Mouse (Mus musculus): ENCODE measurements around the gene Tmem51. TPM values are rescaled to one million over a fixed set of nuclear protein-coding genes. Genes with fewer than 3 reads are reported as not detected.

Gene Tmem51
- polyA plus RNA-seq, 1 experiment, result 9.6 TPM

GRCm38 (mm10) chr4:142037897-142038296, 46.2 kb downstream of the Tmem51 start:
- DNase-seq, result no peak
- WGBS, result 85% methylated on average over 4 of the region's 4 CpGs
- H3K27me3 ChIP-seq (ENCODE audit: control insufficient read depth, insufficient read depth, low read length), result no peaks in the 10 kb centered on the region
- no peak overlapping the region for H3K4me3 ChIP-seq (ENCODE audit: control insufficient read depth, insufficient read depth, low read length)
- no peaks in the 10 kb centered on the region for H3K4me1 ChIP-seq (replicated peaks; ENCODE audit: control insufficient read depth, insufficient read depth, low read length)
- TF ChIP-seq POLR2A (IDR thresholded peaks at IDR 0.05; ENCODE audit: control insufficient read depth, extremely low read depth, insufficient read depth, low read length, poor library complexity) (no peak), CTCF (IDR thresholded peaks at IDR 0.05; ENCODE audit: borderline replicate concordance, control insufficient read depth, extremely low read depth, insufficient read depth, low read length, poor library complexity) (no peak)
- H3K36me3 ChIP-seq (ENCODE audit: control insufficient read depth, insufficient read depth, low read length), result no peaks in the 10 kb centered on the region
- H3K27ac ChIP-seq (ENCODE audit: control insufficient read depth, insufficient read depth, low read length), result no peak overlapping the region

- Histone ChIP-seq H3K36me3 (ENCODE audit: control insufficient read depth, insufficient read depth, low read length) (no peaks in the 10 kb centered on the region), H3K27ac (ENCODE audit: control insufficient read depth, insufficient read depth, low read length) (no peak overlapping the region), H3K27me3 (ENCODE audit: control insufficient read depth, insufficient read depth, low read length) (no peaks in the 10 kb centered on the region), H3K4me1 (replicated peaks; ENCODE audit: control insufficient read depth, insufficient read depth, low read length) (no peaks in the 10 kb centered on the region), H3K4me3 (ENCODE audit: control insufficient read depth, insufficient read depth, low read length) (no peak overlapping the region)
- 25% methylated on average over 13 of the region's 13 CpGs for WGBS
- TF ChIP-seq POLR2A (IDR thresholded peaks at IDR 0.05; ENCODE audit: control insufficient read depth, extremely low read depth, insufficient read depth, low read length, poor library complexity) (no peak), CTCF (IDR thresholded peaks at IDR 0.05; ENCODE audit: borderline replicate concordance, control insufficient read depth, extremely low read depth, insufficient read depth, low read length, poor library complexity) (no peak)
- no peak for DNase-seq
Measured at GRCm38 (mm10) chr4:142028533-142028932, 55.6 kb downstream of the Tmem51 start.

GRCm38 (mm10) chr4:142026965-142027364, 57.1 kb downstream of the Tmem51 start:
- no peaks in the 10 kb centered on the region for H3K36me3 ChIP-seq (ENCODE audit: control insufficient read depth, insufficient read depth, low read length)
- TF ChIP-seq CTCF (IDR thresholded peaks at IDR 0.05; ENCODE audit: borderline replicate concordance, control insufficient read depth, extremely low read depth, insufficient read depth, low read length, poor library complexity) (no peak), POLR2A (IDR thresholded peaks at IDR 0.05; ENCODE audit: control insufficient read depth, extremely low read depth, insufficient read depth, low read length, poor library complexity) (no peak)
- H3K4me1 ChIP-seq (replicated peaks; ENCODE audit: control insufficient read depth, insufficient read depth, low read length), result no peaks in the 10 kb centered on the region
- no peak overlapping the region for H3K27ac ChIP-seq (ENCODE audit: control insufficient read depth, insufficient read depth, low read length)
- DNase-seq, result no peak
- H3K4me3 ChIP-seq (ENCODE audit: control insufficient read depth, insufficient read depth, low read length), result no peak overlapping the region
- 87% methylated on average over 2 of the region's 2 CpGs for WGBS
- no peaks in the 10 kb centered on the region for H3K27me3 ChIP-seq (ENCODE audit: control insufficient read depth, insufficient read depth, low read length)

- 90% methylated on average over 2 of the region's 2 CpGs for WGBS
- TF ChIP-seq CTCF (IDR thresholded peaks at IDR 0.05; ENCODE audit: borderline replicate concordance, control insufficient read depth, extremely low read depth, insufficient read depth, low read length, poor library complexity) (no peak), POLR2A (IDR thresholded peaks at IDR 0.05; ENCODE audit: control insufficient read depth, extremely low read depth, insufficient read depth, low read length, poor library complexity) (no peak)
- Histone ChIP-seq H3K27ac (ENCODE audit: control insufficient read depth, insufficient read depth, low read length) (no peak overlapping the region), H3K27me3 (ENCODE audit: control insufficient read depth, insufficient read depth, low read length) (no peaks in the 10 kb centered on the region), H3K4me3 (ENCODE audit: control insufficient read depth, insufficient read depth, low read length) (no peak overlapping the region), H3K4me1 (replicated peaks; ENCODE audit: control insufficient read depth, insufficient read depth, low read length) (no peaks in the 10 kb centered on the region), H3K36me3 (ENCODE audit: control insufficient read depth, insufficient read depth, low read length) (no peaks in the 10 kb centered on the region)
- DNase-seq, result no peak
Measured at GRCm38 (mm10) chr4:142024536-142024935, 59.6 kb downstream of the Tmem51 start.

- no peak overlapping the region for H3K27ac ChIP-seq (ENCODE audit: control insufficient read depth, insufficient read depth, low read length)
- no peak for DNase-seq
- WGBS, result 59% methylated on average over 4 of the region's 4 CpGs
- no peak overlapping the region for H3K4me3 ChIP-seq (ENCODE audit: control insufficient read depth, insufficient read depth, low read length)
- H3K36me3 ChIP-seq (ENCODE audit: control insufficient read depth, insufficient read depth, low read length), result no peaks in the 10 kb centered on the region
- no peaks in the 10 kb centered on the region for H3K27me3 ChIP-seq (ENCODE audit: control insufficient read depth, insufficient read depth, low read length)
- no peak for TF ChIP-seq CTCF (IDR thresholded peaks at IDR 0.05; ENCODE audit: borderline replicate concordance, control insufficient read depth, extremely low read depth, insufficient read depth, low read length, poor library complexity)
- no peak for TF ChIP-seq POLR2A (IDR thresholded peaks at IDR 0.05; ENCODE audit: control insufficient read depth, extremely low read depth, insufficient read depth, low read length, poor library complexity)
- no peaks in the 10 kb centered on the region for H3K4me1 ChIP-seq (replicated peaks; ENCODE audit: control insufficient read depth, insufficient read depth, low read length)
Measured at GRCm38 (mm10) chr4:142023166-142023565, 60.9 kb downstream of the Tmem51 start.

GRCm38 (mm10) chr4:142017686-142018085, 66.4 kb downstream of the Tmem51 start:
- Histone ChIP-seq H3K4me1 (replicated peaks; ENCODE audit: control insufficient read depth, insufficient read depth, low read length) (peaks cover 12% of the 10 kb centered on the region), H3K36me3 (ENCODE audit: control insufficient read depth, insufficient read depth, low read length) (no peaks in the 10 kb centered on the region), H3K27me3 (ENCODE audit: control insufficient read depth, insufficient read depth, low read length) (no peaks in the 10 kb centered on the region; the same call in 1 of the 2 replicates), H3K27ac (ENCODE audit: control insufficient read depth, insufficient read depth, low read length) (no peak overlapping the region), H3K4me3 (ENCODE audit: control insufficient read depth, insufficient read depth, low read length) (no peak overlapping the region)
- TF ChIP-seq CTCF (IDR thresholded peaks at IDR 0.05; ENCODE audit: borderline replicate concordance, control insufficient read depth, extremely low read depth, insufficient read depth, low read length, poor library complexity) (no peak), POLR2A (IDR thresholded peaks at IDR 0.05; ENCODE audit: control insufficient read depth, extremely low read depth, insufficient read depth, low read length, poor library complexity) (no peak)
- WGBS, result 51% methylated on average over 15 of the region's 15 CpGs
- no peak for DNase-seq

Data from thymus, adult 2 months (tissue).